Mouse (Mus musculus) intestine, embryonic 14.5 days (tissue): ENCODE results near the gene Odc1. TPM values are rescaled to one million over a fixed set of nuclear protein-coding genes. Genes with fewer than 3 reads are reported as not detected.
"Not testable (repeated sequence)": the region's sequence is repeated elsewhere in the genome, so short reads cannot be mapped to it uniquely, and the experiment has no call there.

Experiments
- ATAC-seq: fragments of 200-750 bp; cut with Nextera tagmentation; replicated peaks from 2 replicates; pipeline ENCODE4 v1.8.0; 2017; ENCODE audit warnings: low read depth, moderate number of reproducible peaks, moderate TSS enrichment, moderate library complexity; ENCODE audit not compliant: low FRiP score, low TSS enrichment
- DNase-seq: peaks from one replicate; pipeline ENCODE4 v3.0.0-alpha.2; 2018; ENCODE audit warnings: low spot score
- H3K27ac ChIP-seq: fragments of 300-500 bp; sonication (generic); 2 replicates; pipeline ENCODE4 v1.5.1; 2014; ENCODE audit warnings: low read depth, mild to moderate bottlenecking, control low read depth
- H3K27me3 ChIP-seq: fragments of 300-500 bp; sonication (generic); replicated peaks from 2 replicates; pipeline ENCODE4 v1.6.1; 2014; ENCODE audit warnings: low read length, control low read depth; ENCODE audit not compliant: control insufficient read depth, insufficient read depth
- H3K36me3 ChIP-seq: fragments of 300-500 bp; sonication (generic); 2 replicates; pipeline ENCODE4 v1.6.1; 2014; ENCODE audit warnings: low read length, control low read depth; ENCODE audit not compliant: control insufficient read depth, insufficient read depth
- H3K4me1 ChIP-seq: fragments of 300-500 bp; sonication (generic); replicated peaks from 2 replicates; pipeline ENCODE4 v1.6.1; 2014; ENCODE audit warnings: low read length, control low read depth, mixed read lengths; ENCODE audit not compliant: control insufficient read depth, insufficient read depth
- H3K4me2 ChIP-seq: fragments of 300-500 bp; sonication (generic); 2 replicates; pipeline ENCODE4 v1.6.1; 2014; ENCODE audit warnings: low read length
- H3K4me3 ChIP-seq: fragments of 300-500 bp; sonication (generic); 2 replicates; pipeline ENCODE4 v1.5.1; 2014; ENCODE audit warnings: low read depth, low read length, control low read depth, mixed read lengths
- H3K9ac ChIP-seq: fragments of 300-500 bp; sonication (generic); 2 replicates; pipeline ENCODE4 v1.6.1; 2014; ENCODE audit warnings: mild to moderate bottlenecking, low read length
- H3K9me3 ChIP-seq: fragments of 300-500 bp; sonication (generic); 2 replicates; pipeline ENCODE4 v1.6.1; 2016; ENCODE audit warnings: low read length, control low read depth; ENCODE audit not compliant: control insufficient read depth
- whole genome bisulfite sequencing: fragments of 180-500 bp; shearing (Covaris S2); extraction: QIAGEN DNeasy Blood & Tissue Kit; methylation state at CpG from one replicate; pipeline ENCODE4 v1.1.7; 2014; 5-methylcytosine and 5-hydroxymethylcytosine counted together
- polyA plus RNA-seq: library from polyadenylated mRNA; unstranded; fragments of >200 nt; fragmentation: Nextera tagmentation; extraction: Ambion mirVana; gene quantifications from 2 replicates; pipeline ENCODE4 v1.2.1, GENCODE M21; 2014

The Odc1 gene
- polyA plus RNA-seq, 1 experiment from 2014 or later = 237 TPM

GRCm38 (mm10) chr12:17545107-17545571 lies 545 bp downstream of the Odc1 start:
- peak; percentile 67 for ATAC-seq
- peak overlapping the region; percentile 82 for H3K27ac ChIP-seq
- no peaks in the 10 kb centered on the region for H3K27me3 ChIP-seq
- H3K4me1 ChIP-seq = peaks cover 6% of the 10 kb centered on the region
- H3K9ac ChIP-seq = peak overlapping the region; percentile 95
- peaks cover 35% of the 10 kb centered on the region for H3K36me3 ChIP-seq
- peak; percentile 83 for DNase-seq
- H3K9me3 ChIP-seq = no peaks in the 10 kb centered on the region
- WGBS = 0% methylated on average over 39 of the region's 40 CpGs
- H3K4me2 ChIP-seq = peak overlapping the region; percentile 75
- peak overlapping the region; percentile 90 for H3K4me3 ChIP-seq

GRCm38 (mm10) chr12:17545884-17546283 lies 1.3 kb downstream of the Odc1 start:
- DNase-seq (peak; percentile 62), ATAC-seq (no peak)
- Histone ChIP-seq H3K9me3 (no peaks in the 10 kb centered on the region), H3K4me2 (peak overlapping the region; percentile 75), H3K4me1 (peaks cover 6% of the 10 kb centered on the region), H3K27me3 (no peaks in the 10 kb centered on the region), H3K27ac (no peak overlapping the region), H3K4me3 (peak overlapping the region; percentile 90), H3K9ac (peak overlapping the region; percentile 95), H3K36me3 (peaks cover 39% of the 10 kb centered on the region)
- 5% methylated on average over 8 of the region's 8 CpGs for WGBS

GRCm38 (mm10) chr12:17547552-17547951 lies 3.0 kb downstream of the Odc1 start:
- H3K27ac ChIP-seq, H3K4me1 ChIP-seq, H3K9ac ChIP-seq, H3K4me3 ChIP-seq, H3K4me2 ChIP-seq, H3K9me3 ChIP-seq, ATAC-seq, H3K27me3 ChIP-seq: not testable (repeated sequence)
- WGBS = 96% methylated on average over 9 of the region's 9 CpGs
- H3K36me3 ChIP-seq = peaks cover 52% of the 10 kb centered on the region
- peak; percentile 51 for DNase-seq

GRCm38 (mm10) chr12:17548505-17548904 lies 3.9 kb downstream of the Odc1 start:
- H3K4me2 ChIP-seq = no peak overlapping the region
- H3K27me3 ChIP-seq = no peaks in the 10 kb centered on the region
- H3K9me3 ChIP-seq = no peaks in the 10 kb centered on the region
- H3K27ac ChIP-seq = no peak overlapping the region
- peaks cover 52% of the 10 kb centered on the region for H3K36me3 ChIP-seq
- no peak overlapping the region for H3K4me3 ChIP-seq
- ATAC-seq (no peak), DNase-seq (peak; percentile 39)
- H3K9ac ChIP-seq = no peak overlapping the region
- peaks cover 6% of the 10 kb centered on the region for H3K4me1 ChIP-seq
- WGBS = 80% methylated on average over 5 of the region's 5 CpGs

GRCm38 (mm10) chr12:17549421-17549820 lies 4.8 kb downstream of the Odc1 start:
- H3K4me1 ChIP-seq, H3K27me3 ChIP-seq, ATAC-seq, H3K9ac ChIP-seq, H3K9me3 ChIP-seq, H3K27ac ChIP-seq, H3K4me2 ChIP-seq, DNase-seq, H3K4me3 ChIP-seq: not testable (repeated sequence)
- 81% methylated on average over 4 of the region's 5 CpGs for whole genome bisulfite sequencing
- H3K36me3 ChIP-seq = peaks cover 52% of the 10 kb centered on the region

- peaks cover 52% of the 10 kb centered on the region for H3K36me3 ChIP-seq
- peaks cover 10% of the 10 kb centered on the region; the same call in 1 of the 2 replicates for H3K4me1 ChIP-seq
- no peak overlapping the region for H3K27ac ChIP-seq
- H3K4me3 ChIP-seq = no peak overlapping the region
- H3K9ac ChIP-seq = no peak overlapping the region
- DNase-seq (peak; percentile 53), ATAC-seq (no peak)
- no peaks in the 10 kb centered on the region for H3K9me3 ChIP-seq
- no peak overlapping the region for H3K4me2 ChIP-seq
- no peaks in the 10 kb centered on the region for H3K27me3 ChIP-seq
- WGBS = 71% methylated on average over 3 of the region's 3 CpGs
Observed at GRCm38 (mm10) chr12:17551208-17551995, 6.8 kb downstream of the Odc1 start.

GRCm38 (mm10) chr12:17552420-17552819 lies 7.8 kb downstream of the Odc1 start:
- ATAC-seq (no peak), DNase-seq (peak; percentile 44)
- no peak overlapping the region for H3K27ac ChIP-seq
- H3K9me3 ChIP-seq = no peaks in the 10 kb centered on the region
- WGBS = 78% methylated on average over 3 of the region's 3 CpGs
- no peak overlapping the region for H3K9ac ChIP-seq
- no peak overlapping the region for H3K4me2 ChIP-seq
- peaks cover 4% of the 10 kb centered on the region; the same call in 1 of the 2 replicates for H3K4me1 ChIP-seq
- no peak overlapping the region for H3K4me3 ChIP-seq
- H3K36me3 ChIP-seq = peaks cover 44% of the 10 kb centered on the region
- H3K27me3 ChIP-seq = no peaks in the 10 kb centered on the region

GRCm38 (mm10) chr12:17552949-17553348 lies 8.4 kb downstream of the Odc1 start:
- Histone ChIP-seq H3K4me1 (peaks cover 4% of the 10 kb centered on the region; the same call in 1 of the 2 replicates), H3K4me2 (no peak overlapping the region), H3K36me3 (peaks cover 38% of the 10 kb centered on the region), H3K9me3 (no peaks in the 10 kb centered on the region), H3K27ac (no peak overlapping the region), H3K4me3 (no peak overlapping the region), H3K9ac (no peak overlapping the region), H3K27me3 (no peaks in the 10 kb centered on the region)
- DNase-seq (peak; percentile 68), ATAC-seq (no peak)
- WGBS = 66% methylated on average over 2 of the region's 2 CpGs
